Mouse (Mus musculus) liver, embryonic 11.5 days (tissue): ENCODE data around the gene Calm4. TPM values are rescaled to one million over a fixed set of nuclear protein-coding genes. Genes with fewer than 3 reads are reported as not detected.
"Not testable (repeated sequence)": the region's sequence is repeated elsewhere in the genome, so short reads cannot be mapped to it uniquely, and the experiment has no call there.

ENCODE experiments used
- ATAC-seq: fragments of 200-750 bp; cut with Nextera tagmentation; replicated peaks from 2 replicates; pipeline ENCODE4 v1.8.0; 2017; ENCODE audit warnings: moderate number of reproducible peaks, mild to moderate bottlenecking, moderate TSS enrichment, moderate library complexity; ENCODE audit not compliant: low FRiP score
- DNase-seq: peaks from one replicate; pipeline ENCODE4 v3.0.0-alpha.2; 2017; ENCODE audit warnings: low spot score
- H3K27ac ChIP-seq: fragments of 300-500 bp; sonication (generic); 2 replicates; pipeline ENCODE4 v1.5.1; 2014; ENCODE audit warnings: mild to moderate bottlenecking, low read depth, low read length, control low read depth
- H3K27me3 ChIP-seq: fragments of 300-500 bp; sonication (generic); replicated peaks from 2 replicates; pipeline ENCODE4 v1.6.1; 2014; ENCODE audit warnings: low read length, mixed read lengths; ENCODE audit not compliant: control insufficient read depth, insufficient read depth
- H3K36me3 ChIP-seq: fragments of 300-500 bp; sonication (generic); 2 replicates; pipeline ENCODE4 v1.6.1; 2014; ENCODE audit warnings: mild to moderate bottlenecking, low read length, moderate library complexity, mixed read lengths; ENCODE audit not compliant: control insufficient read depth, insufficient read depth
- H3K4me1 ChIP-seq: fragments of 300-500 bp; sonication (generic); replicated peaks from 2 replicates; pipeline ENCODE4 v1.6.1; 2014; ENCODE audit warnings: low read length, mixed read lengths; ENCODE audit not compliant: control insufficient read depth, insufficient read depth
- H3K4me2 ChIP-seq: fragments of 300-500 bp; sonication (generic); 2 replicates; pipeline ENCODE4 v1.6.1; 2014; ENCODE audit warnings: mild to moderate bottlenecking, control low read depth, moderate library complexity
- H3K4me3 ChIP-seq: fragments of 300-500 bp; sonication (generic); 2 replicates; pipeline ENCODE4 v1.5.1; 2014; ENCODE audit warnings: low read depth, low read length, control low read depth
- H3K9ac ChIP-seq: fragments of 300-500 bp; sonication (generic); 2 replicates; pipeline ENCODE4 v1.6.1; 2014; ENCODE audit warnings: low read depth, low read length, control low read depth
- H3K9me3 ChIP-seq: fragments of 300-500 bp; sonication (generic); 2 replicates; pipeline ENCODE4 v1.6.1; 2016; ENCODE audit warnings: low read length, inconsistent platforms, mixed read lengths; ENCODE audit not compliant: control insufficient read depth
- WGBS: fragments of 180-500 bp; shearing (Covaris S2); extraction: QIAGEN DNeasy Blood & Tissue Kit; methylation state at CpG from one replicate; pipeline ENCODE4 v1.1.7; 2014; 5-methylcytosine and 5-hydroxymethylcytosine counted together
- polyA plus RNA-seq: library from polyadenylated mRNA; unstranded; fragments of >200 nt; fragmentation: Nextera tagmentation; extraction: Ambion mirVana; gene quantifications from 2 replicates; pipeline ENCODE4 v1.2.1, GENCODE M21; 2014

The Calm4 gene
- polyA plus RNA-seq, result not detected in 2 replicates

GRCm38 (mm10) chr13:3837312-3837807 is at the start of gene Calm4:
Gene Calm4 (plus strand): TSS chr13:3837757.
- DNase-seq, H3K27me3 ChIP-seq, H3K4me1 ChIP-seq, H3K4me3 ChIP-seq, H3K9ac ChIP-seq, ATAC-seq, H3K36me3 ChIP-seq, H3K9me3 ChIP-seq, H3K27ac ChIP-seq, H3K4me2 ChIP-seq: not testable (repeated sequence)

GRCm38 (mm10) chr13:3788588-3788987 is 49.0 kb upstream of the Calm4 start:
- Histone ChIP-seq H3K9ac (no peak overlapping the region), H3K4me3 (no peak overlapping the region), H3K9me3 (no peaks in the 10 kb centered on the region; the same call in 1 of the 2 replicates), H3K36me3 (no peaks in the 10 kb centered on the region), H3K4me2 (no peak overlapping the region), H3K27ac (no peak overlapping the region), H3K4me1 (no peaks in the 10 kb centered on the region), H3K27me3 (no peaks in the 10 kb centered on the region)
- no peak for DNase-seq
- ATAC-seq, result no peak
- 85% methylated on average over 2 of the region's 2 CpGs for WGBS

GRCm38 (mm10) chr13:3789531-3789930 is 48.0 kb upstream of the Calm4 start:
- no peak overlapping the region for H3K27ac ChIP-seq
- no peaks in the 10 kb centered on the region for H3K36me3 ChIP-seq
- no peak overlapping the region for H3K4me3 ChIP-seq
- no peak overlapping the region for H3K4me2 ChIP-seq
- no peaks in the 10 kb centered on the region for H3K4me1 ChIP-seq
- no peak overlapping the region for H3K9ac ChIP-seq
- H3K27me3 ChIP-seq, result no peaks in the 10 kb centered on the region
- ATAC-seq (no peak), DNase-seq (no peak)
- WGBS, result 73% methylated on average over 2 of the region's 2 CpGs
- H3K9me3 ChIP-seq, result no peaks in the 10 kb centered on the region; the same call in 1 of the 2 replicates

- Histone ChIP-seq H3K4me1 (no peaks in the 10 kb centered on the region), H3K9me3 (no peaks in the 10 kb centered on the region; the same call in 1 of the 2 replicates), H3K9ac (no peak overlapping the region), H3K36me3 (no peaks in the 10 kb centered on the region), H3K4me3 (no peak overlapping the region), H3K4me2 (no peak overlapping the region), H3K27ac (no peak overlapping the region), H3K27me3 (no peaks in the 10 kb centered on the region)
- DNase-seq, result no peak
- no peak for ATAC-seq
- 65% methylated on average over 4 of the region's 4 CpGs for WGBS
Measured at GRCm38 (mm10) chr13:3796649-3797048, 40.9 kb upstream of the Calm4 start.

GRCm38 (mm10) chr13:3798751-3799150 is 38.8 kb upstream of the Calm4 start:
- Histone ChIP-seq H3K9ac (no peak overlapping the region), H3K27ac (no peak overlapping the region), H3K36me3 (no peaks in the 10 kb centered on the region), H3K4me2 (no peak overlapping the region), H3K27me3 (no peaks in the 10 kb centered on the region), H3K4me3 (no peak overlapping the region), H3K9me3 (no peaks in the 10 kb centered on the region), H3K4me1 (no peaks in the 10 kb centered on the region)
- no peak for ATAC-seq
- DNase-seq, result no peak

GRCm38 (mm10) chr13:3799386-3799785 is 38.2 kb upstream of the Calm4 start:
- Histone ChIP-seq H3K36me3 (no peaks in the 10 kb centered on the region), H3K27ac (no peak overlapping the region), H3K27me3 (no peaks in the 10 kb centered on the region), H3K9ac (no peak overlapping the region), H3K4me1 (no peaks in the 10 kb centered on the region), H3K9me3 (no peaks in the 10 kb centered on the region), H3K4me2 (no peak overlapping the region), H3K4me3 (no peak overlapping the region)
- ATAC-seq (no peak), DNase-seq (no peak)
- 37% methylated on average over 3 of the region's 3 CpGs for WGBS

- DNase-seq (no peak), ATAC-seq (no peak)
- no peaks in the 10 kb centered on the region for H3K27me3 ChIP-seq
- no peak within 1 kb of the TSS for H3K27ac ChIP-seq
- no peak within 1 kb of the TSS for H3K4me2 ChIP-seq
- H3K9me3 ChIP-seq, result no peaks in the 10 kb centered on the region
- H3K36me3 ChIP-seq, result no peaks in the 10 kb centered on the region
- WGBS, result 84% methylated on average over 13 of the region's 13 CpGs
- no peaks in the 10 kb centered on the region for H3K4me1 ChIP-seq
- no peak within 1 kb of the TSS for H3K9ac ChIP-seq
- no peak within 1 kb of the TSS for H3K4me3 ChIP-seq
Measured at GRCm38 (mm10) chr13:3804186-3804585, 33.4 kb upstream of the Calm4 start, which contains the start of gene Calml3. Gene Calml3 (minus strand): TSS chr13:3804316.

- Histone ChIP-seq H3K9me3 (no peaks in the 10 kb centered on the region), H3K27me3 (no peaks in the 10 kb centered on the region), H3K9ac (no peak overlapping the region), H3K4me1 (no peaks in the 10 kb centered on the region), H3K4me3 (no peak overlapping the region), H3K4me2 (no peak overlapping the region), H3K36me3 (no peaks in the 10 kb centered on the region), H3K27ac (no peak overlapping the region)
- ATAC-seq, result no peak
- WGBS, result 68% methylated on average over 2 of the region's 2 CpGs
- DNase-seq, result no peak
Measured at GRCm38 (mm10) chr13:3805132-3805531, 32.4 kb upstream of the Calm4 start.

- H3K9me3 ChIP-seq, result no peaks in the 10 kb centered on the region
- no peaks in the 10 kb centered on the region for H3K4me1 ChIP-seq
- no peak overlapping the region for H3K4me2 ChIP-seq
- no peak overlapping the region for H3K9ac ChIP-seq
- DNase-seq, result no peak
- ATAC-seq, result no peak
- 50% methylated on average over 5 of the region's 5 CpGs for WGBS
- H3K27me3 ChIP-seq, result no peaks in the 10 kb centered on the region
- no peak overlapping the region for H3K4me3 ChIP-seq
- H3K27ac ChIP-seq, result no peak overlapping the region
- H3K36me3 ChIP-seq, result no peaks in the 10 kb centered on the region
Measured at GRCm38 (mm10) chr13:3805638-3806037, 31.9 kb upstream of the Calm4 start.
